Mouse (Mus musculus): ENCODE results near the gene Nav2. TPM values are rescaled to one million over a fixed set of nuclear protein-coding genes. Genes with fewer than 3 reads are reported as not detected.

Nav2 gene
- total and polyA plus RNA-seq, 3 experiments = under 0.01 TPM; not detected in 2

DNA sequence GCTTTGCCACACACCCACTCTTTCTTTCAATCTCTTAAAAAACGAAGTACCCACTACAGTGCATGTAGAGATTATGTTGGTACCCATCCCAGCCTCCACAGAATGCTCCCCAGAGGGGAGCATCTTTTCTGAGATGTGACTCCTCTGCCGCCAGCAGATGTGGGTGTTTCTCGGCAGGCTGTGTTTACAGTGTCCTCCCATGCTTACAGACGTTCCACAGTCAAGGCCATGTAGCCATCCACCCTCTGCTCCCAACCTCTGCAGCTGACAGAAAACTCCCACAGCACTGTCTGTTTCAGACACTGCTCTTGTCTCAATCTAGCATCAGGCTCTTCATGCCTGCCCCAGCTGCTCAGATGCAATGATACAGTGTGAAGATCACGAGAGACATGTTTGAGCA, 46.0 kb downstream of the Nav2 start:
- Histone ChIP-seq H3K79me2 (replicated peaks; ENCODE audit: control insufficient read depth, extremely low read depth, insufficient read depth, poor library complexity, severe bottlenecking) (no peaks in the 10 kb centered on the region), H3K9me3 (replicated peaks; ENCODE audit: low read length) (no peaks in the 10 kb centered on the region), H3K4me3 (replicated peaks in 1 of 3; ENCODE audit: low read depth in 2 of 3, low read length in 2 of 3, poor library complexity in 1 of 3) (no peak overlapping the region), H3K9ac (ENCODE audit: insufficient read depth, low read depth) (no peak overlapping the region), H3K4me1 (ENCODE audit: control insufficient read depth in 1 of 2, insufficient read depth in 2 of 2) (no peaks in the 10 kb centered on the region), H3K27me3 (replicated peaks) (peaks cover 93% of the 10 kb centered on the region), H3K27ac (ENCODE audit: insufficient read depth, low read depth) (no peak overlapping the region), H3K36me3 (replicated peaks in 1 of 2; ENCODE audit: control insufficient read depth in 1 of 2, insufficient read depth in 1 of 2, low read length in 1 of 2) (no peaks in the 10 kb centered on the region), H3K4me2 (ENCODE audit: insufficient read depth, low read depth, poor library complexity, severe bottlenecking) (no peak overlapping the region)
- DNase-seq (ENCODE audit: extremely low read depth) = no peak
- TF ChIP-seq KAT2A (IDR thresholded peaks at IDR 0.05; ENCODE audit: insufficient replicate concordance, low read length) (no peak), RAD21 (IDR thresholded peaks at IDR 0.05; ENCODE audit: low read depth, low read length) (no peak), JUN (IDR thresholded peaks at IDR 0.05; ENCODE audit: insufficient read depth, low read depth, low read length) (no peak), MXI1 (IDR thresholded peaks at IDR 0.05; ENCODE audit: low read depth, low read length) (no peak), E2F4 (IDR thresholded peaks at IDR 0.05; ENCODE audit: insufficient replicate concordance, low read depth, low read length) (no peak), EP300 (IDR thresholded peaks at IDR 0.05; ENCODE audit: low read length) (no peak), HCFC1 (IDR thresholded peaks at IDR 0.05; ENCODE audit: low read depth, low read length) (no peak), TBP (conservative IDR thresholded peaks at IDR 0.05; ENCODE audit: low read depth, low read length) (no peak), NRF1 (IDR thresholded peaks at IDR 0.05; ENCODE audit: low read depth, low read length) (no peak), USF1 (IDR thresholded peaks at IDR 0.05; ENCODE audit: low read depth, low read length) (no peak), POLR2A (IDR thresholded peaks at IDR 0.05; ENCODE audit: low read depth, low read length) (no peak), UBTF (IDR thresholded peaks at IDR 0.05; ENCODE audit: low read depth, low read length) (no peak), ZKSCAN1 (IDR thresholded peaks at IDR 0.05; ENCODE audit: borderline replicate concordance, low read depth, low read length) (no peak), MAZ (IDR thresholded peaks at IDR 0.05; ENCODE audit: low read depth, low read length) (no peak)
- in situ Hi-C loops (cut with MboI; ENCODE audit: low pct_ligation_motif_present, low pct_unique_long_range_greater_than_20kb, low sequenced_read_pairs) (loop anchor here (25.0 kb wide), 1 partner anchor 158 kb away; no protein-coding TSS in a partner anchor), dilution Hi-C loops (cut with MboI; ENCODE audit: extremely low pct_ligation_motif_present, extremely low pct_unique_long_range_greater_than_20kb, low sequenced_read_pairs) (no loop called here)

- dilution Hi-C loops (cut with MboI; ENCODE audit: extremely low pct_ligation_motif_present, extremely low pct_unique_long_range_greater_than_20kb, low sequenced_read_pairs) = no loop called here
- Histone ChIP-seq H3K4me1 (ENCODE audit: control insufficient read depth in 1 of 2, insufficient read depth in 2 of 2) (no peaks in the 10 kb centered on the region), H3K36me3 (replicated peaks in 1 of 2; ENCODE audit: control insufficient read depth in 1 of 2, insufficient read depth in 1 of 2, low read length in 1 of 2) (no peaks in the 10 kb centered on the region), H3K4me3 (replicated peaks in 1 of 3; ENCODE audit: low read depth in 2 of 3, low read length in 2 of 3, poor library complexity in 1 of 3) (no peak overlapping the region), H3K27ac (ENCODE audit: insufficient read depth, low read depth) (no peak overlapping the region), H3K4me2 (ENCODE audit: insufficient read depth, low read depth, poor library complexity, severe bottlenecking) (peak overlapping the region; percentile 23; the same call in 1 of the 2 replicates), H3K27me3 (replicated peaks) (peaks cover 95% of the 10 kb centered on the region), H3K79me2 (replicated peaks; ENCODE audit: control insufficient read depth, extremely low read depth, insufficient read depth, poor library complexity, severe bottlenecking) (no peaks in the 10 kb centered on the region), H3K9me3 (replicated peaks; ENCODE audit: low read length) (no peaks in the 10 kb centered on the region), H3K9ac (ENCODE audit: insufficient read depth, low read depth) (no peak overlapping the region)
- in situ Hi-C loops (cut with MboI; ENCODE audit: low pct_ligation_motif_present, low pct_unique_long_range_greater_than_20kb, low sequenced_read_pairs) = loop anchor here (25.0 kb wide), 1 partner anchor 154 kb away; no protein-coding TSS in a partner anchor
- no peak for TF ChIP-seq MAX (IDR thresholded peaks at IDR 0.05; ENCODE audit: low read length)
- TF ChIP-seq CTCF (conservative IDR thresholded peaks at IDR 0.05 in 1 of 2, IDR thresholded peaks at IDR 0.05 in 1 of 2; ENCODE audit: low read depth in 2 of 2, low read length in 2 of 2) = no peak
- no peak for TF ChIP-seq TBP (conservative IDR thresholded peaks at IDR 0.05; ENCODE audit: low read depth, low read length)
- TF ChIP-seq CHD2 (IDR thresholded peaks at IDR 0.05; ENCODE audit: low read length) = no peak
- no peak for DNase-seq (ENCODE audit: extremely low read depth)
These were observed 50.2 kb downstream of the Nav2 start for GRCm38 (mm10) chr7:48958528-48959315.
